Mouse (Mus musculus) bone marrow, adult 2 months (tissue): Measurements from ENCODE around the gene Ldah.

Experiments used
- CTCF ChIP-seq: fragments of 200-500 bp; IDR thresholded peaks from 2 replicates; pipeline ENCODE4 v1.5.1; 2011; ENCODE audit warnings: low read length, control low read depth; ENCODE audit not compliant: control insufficient read depth, insufficient read depth
- POLR2A ChIP-seq: fragments of 200-500 bp; IDR thresholded peaks from 2 replicates; pipeline ENCODE4 v1.6.1; 2011; ENCODE audit warnings: low read depth, mild to moderate bottlenecking, control low read depth, low read length, borderline replicate concordance; ENCODE audit not compliant: control insufficient read depth

DNA sequence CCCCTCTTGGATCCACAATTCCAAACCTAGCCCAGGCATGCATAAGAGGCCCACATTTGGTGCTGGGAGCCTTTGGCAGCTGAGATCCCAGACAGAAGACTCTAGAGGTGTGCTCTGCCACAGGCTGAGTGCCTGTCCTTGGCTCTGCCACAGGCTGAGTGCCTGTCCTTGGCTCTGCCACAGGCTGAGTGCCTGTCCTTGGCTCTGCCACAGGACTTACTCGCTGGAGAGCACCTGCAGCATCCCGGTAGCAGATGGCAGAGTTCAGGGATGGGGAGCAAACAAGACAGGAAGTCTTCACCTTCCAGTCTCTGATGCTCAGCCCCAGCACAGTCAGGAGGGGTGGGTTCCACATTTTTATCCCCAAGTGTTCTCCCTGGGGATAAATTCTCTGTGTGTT, 97.4 kb downstream of the Ldah start:
- TF ChIP-seq CTCF, result no peak
- TF ChIP-seq POLR2A, result no peak
